Mouse (Mus musculus): ENCODE data around the gene Tcp11l1. TPM values are rescaled to one million over a fixed set of nuclear protein-coding genes. Genes with fewer than 3 reads are reported as not detected.

Gene Tcp11l1
- polyA plus RNA-seq, 1 experiment: 29.8 TPM

GRCm38 (mm10) chr2:104740248-104740949, 28.4 kb upstream of the Tcp11l1 start:
- Histone ChIP-seq H3K4me3 (ENCODE audit: insufficient read depth, low read length) (no peak overlapping the region), H3K4me1 (ENCODE audit: control insufficient read depth, insufficient read depth, low read length) (no peaks in the 10 kb centered on the region; the same call in 1 of the 2 replicates), H3K27ac (ENCODE audit: insufficient read depth, low read length) (no peak overlapping the region)
- no peak for TF ChIP-seq CTCF (IDR thresholded peaks at IDR 0.05; ENCODE audit: borderline replicate concordance, insufficient read depth, low read length)
- no peak for TF ChIP-seq POLR2A (IDR thresholded peaks at IDR 0.05; ENCODE audit: low read depth, low read length)

- Histone ChIP-seq H3K4me3 (ENCODE audit: insufficient read depth, low read length) (no peak overlapping the region), H3K4me1 (ENCODE audit: control insufficient read depth, insufficient read depth, low read length) (no peaks in the 10 kb centered on the region; the same call in 1 of the 2 replicates), H3K27ac (ENCODE audit: insufficient read depth, low read length) (no peak overlapping the region)
- TF ChIP-seq POLR2A (IDR thresholded peaks at IDR 0.05; ENCODE audit: low read depth, low read length) (no peak), CTCF (IDR thresholded peaks at IDR 0.05; ENCODE audit: borderline replicate concordance, insufficient read depth, low read length) (no peak)
Observed at GRCm38 (mm10) chr2:104739691-104740090, 27.7 kb upstream of the Tcp11l1 start.

- TF ChIP-seq POLR2A (IDR thresholded peaks at IDR 0.05; ENCODE audit: low read depth, low read length): no peak
- no peak for TF ChIP-seq CTCF (IDR thresholded peaks at IDR 0.05; ENCODE audit: borderline replicate concordance, insufficient read depth, low read length)
- no peak overlapping the region for H3K4me3 ChIP-seq (ENCODE audit: insufficient read depth, low read length)
- H3K27ac ChIP-seq (ENCODE audit: insufficient read depth, low read length): no peak overlapping the region
- H3K4me1 ChIP-seq (ENCODE audit: control insufficient read depth, insufficient read depth, low read length): no peaks in the 10 kb centered on the region; the same call in 1 of the 2 replicates
Observed at GRCm38 (mm10) chr2:104736241-104736640, 24.3 kb upstream of the Tcp11l1 start.

- Histone ChIP-seq H3K4me1 (ENCODE audit: control insufficient read depth, insufficient read depth, low read length) (no peaks in the 10 kb centered on the region), H3K4me3 (ENCODE audit: insufficient read depth, low read length) (no peak overlapping the region), H3K27ac (ENCODE audit: insufficient read depth, low read length) (peak overlapping the region; percentile 36; the same call in 1 of the 2 replicates)
- TF ChIP-seq POLR2A (IDR thresholded peaks at IDR 0.05; ENCODE audit: low read depth, low read length) (no peak), CTCF (IDR thresholded peaks at IDR 0.05; ENCODE audit: borderline replicate concordance, insufficient read depth, low read length) (no peak)
Observed at GRCm38 (mm10) chr2:104732562-104733256, 20.7 kb upstream of the Tcp11l1 start.

GRCm38 (mm10) chr2:104732033-104732444, 20.1 kb upstream of the Tcp11l1 start:
- H3K4me1 ChIP-seq (ENCODE audit: control insufficient read depth, insufficient read depth, low read length): no peaks in the 10 kb centered on the region
- H3K4me3 ChIP-seq (ENCODE audit: insufficient read depth, low read length): no peak overlapping the region
- TF ChIP-seq POLR2A (IDR thresholded peaks at IDR 0.05; ENCODE audit: low read depth, low read length) (no peak), CTCF (IDR thresholded peaks at IDR 0.05; ENCODE audit: borderline replicate concordance, insufficient read depth, low read length) (no peak)
- no peak overlapping the region for H3K27ac ChIP-seq (ENCODE audit: insufficient read depth, low read length)

- H3K27ac ChIP-seq (ENCODE audit: insufficient read depth, low read length): no peak overlapping the region
- no peak overlapping the region for H3K4me3 ChIP-seq (ENCODE audit: insufficient read depth, low read length)
- no peaks in the 10 kb centered on the region for H3K4me1 ChIP-seq (ENCODE audit: control insufficient read depth, insufficient read depth, low read length)
- no peak for TF ChIP-seq POLR2A (IDR thresholded peaks at IDR 0.05; ENCODE audit: low read depth, low read length)
- TF ChIP-seq CTCF (IDR thresholded peaks at IDR 0.05; ENCODE audit: borderline replicate concordance, insufficient read depth, low read length): no peak
Observed at GRCm38 (mm10) chr2:104727369-104727768, 15.4 kb upstream of the Tcp11l1 start.

- Histone ChIP-seq H3K4me3 (ENCODE audit: insufficient read depth, low read length) (no peak overlapping the region), H3K27ac (ENCODE audit: insufficient read depth, low read length) (no peak overlapping the region), H3K4me1 (ENCODE audit: control insufficient read depth, insufficient read depth, low read length) (no peaks in the 10 kb centered on the region)
- TF ChIP-seq POLR2A (IDR thresholded peaks at IDR 0.05; ENCODE audit: low read depth, low read length) (no peak), CTCF (IDR thresholded peaks at IDR 0.05; ENCODE audit: borderline replicate concordance, insufficient read depth, low read length) (no peak)
Observed at GRCm38 (mm10) chr2:104722021-104722420, 10.1 kb upstream of the Tcp11l1 start.

- H3K27ac ChIP-seq (ENCODE audit: insufficient read depth, low read length): peak overlapping the region; percentile 44
- TF ChIP-seq POLR2A (IDR thresholded peaks at IDR 0.05; ENCODE audit: low read depth, low read length): no peak
- no peak for TF ChIP-seq CTCF (IDR thresholded peaks at IDR 0.05; ENCODE audit: borderline replicate concordance, insufficient read depth, low read length)
- H3K4me1 ChIP-seq (ENCODE audit: control insufficient read depth, insufficient read depth, low read length): no peaks in the 10 kb centered on the region
- no peak overlapping the region for H3K4me3 ChIP-seq (ENCODE audit: insufficient read depth, low read length)
Observed at GRCm38 (mm10) chr2:104717827-104718226, 5.9 kb upstream of the Tcp11l1 start.

GRCm38 (mm10) chr2:104717231-104717735, 5.3 kb upstream of the Tcp11l1 start:
- peak overlapping the region; percentile 44; the same call in 1 of the 2 replicates for H3K27ac ChIP-seq (ENCODE audit: insufficient read depth, low read length)

GRCm38 (mm10) chr2:104716279-104716678, 4.3 kb upstream of the Tcp11l1 start, which contains the start of gene Pin1rt1:
Gene Pin1rt1 (minus strand): TSS chr2:104716379.
- Histone ChIP-seq H3K4me1 (ENCODE audit: control insufficient read depth, insufficient read depth, low read length) (no peaks in the 10 kb centered on the region), H3K27ac (ENCODE audit: insufficient read depth, low read length) (no peak within 1 kb of the TSS), H3K4me3 (ENCODE audit: insufficient read depth, low read length) (no peak within 1 kb of the TSS)
- TF ChIP-seq POLR2A (IDR thresholded peaks at IDR 0.05; ENCODE audit: low read depth, low read length) (no peak), CTCF (IDR thresholded peaks at IDR 0.05; ENCODE audit: borderline replicate concordance, insufficient read depth, low read length) (no peak)

More at GRCm38 (mm10) chr2:104717231-104717735, 5.3 kb upstream of the Tcp11l1 start:
- no peak for TF ChIP-seq CTCF (IDR thresholded peaks at IDR 0.05; ENCODE audit: borderline replicate concordance, insufficient read depth, low read length)
- no peak for TF ChIP-seq POLR2A (IDR thresholded peaks at IDR 0.05; ENCODE audit: low read depth, low read length)
- no peaks in the 10 kb centered on the region for H3K4me1 ChIP-seq (ENCODE audit: control insufficient read depth, insufficient read depth, low read length)
- H3K4me3 ChIP-seq (ENCODE audit: insufficient read depth, low read length): no peak overlapping the region
